Mouse (Mus musculus) embryonic fibroblast, embryonic 13.5 days (primary cell): ENCODE data around the gene Npas3.

Experiments
- CTCF ChIP-seq: IDR thresholded peaks from 2 replicates; pipeline ENCODE4 v1.5.1; 2011; ENCODE audit warnings: mild to moderate bottlenecking, control low read depth, low read length, moderate library complexity, borderline replicate concordance; ENCODE audit not compliant: insufficient read depth
- POLR2A ChIP-seq: IDR thresholded peaks from 2 replicates; pipeline ENCODE4 v1.6.1; 2011; ENCODE audit warnings: low read depth, mild to moderate bottlenecking, control low read depth, low read length, moderate library complexity

DNA sequence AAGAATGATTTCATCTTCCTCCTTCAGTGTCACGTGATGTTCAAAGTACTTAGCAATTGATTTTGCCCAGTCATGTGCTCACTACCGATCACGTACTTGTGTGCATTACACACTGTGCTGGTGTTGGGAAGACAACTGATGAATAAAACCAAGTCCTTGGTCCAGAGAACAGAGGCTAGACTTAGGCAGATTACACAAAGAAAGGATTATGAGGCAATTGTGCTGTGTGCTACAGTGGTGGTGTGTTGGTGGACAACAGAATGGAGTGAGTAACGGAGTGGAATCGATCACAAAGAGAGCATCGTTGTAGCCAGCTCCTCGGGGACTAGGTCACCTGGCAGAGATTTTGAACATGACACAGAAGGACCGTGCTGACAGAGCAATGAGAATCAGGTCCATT is 769.5 kb downstream of the Npas3 start:
- TF ChIP-seq CTCF (no peak), POLR2A (no peak)
